In the genomic region with DNA sequence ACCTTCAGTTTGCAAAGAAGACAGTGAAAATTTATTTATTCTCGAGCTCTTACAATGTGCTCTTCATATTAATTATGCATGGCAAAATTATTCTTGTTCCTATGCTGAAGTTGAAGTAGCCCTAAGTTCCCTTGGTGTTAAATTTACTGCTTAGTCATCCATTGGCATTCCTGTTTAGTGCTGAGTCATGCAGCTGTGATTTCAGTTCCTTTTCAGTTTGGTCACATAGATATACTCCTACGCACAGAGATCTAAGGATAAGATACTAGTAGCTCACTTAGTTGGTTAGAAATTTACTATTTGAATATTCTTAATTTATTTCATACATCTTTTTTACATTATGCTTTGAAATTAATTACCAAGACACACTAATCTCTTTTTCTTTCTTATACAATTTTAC, we compare ENCODE assay signal across 20 mouse cellular contexts.
DNase-seq lines count a peak whose midpoint lies in the region; ATAC-seq and TF ChIP-seq lines count a peak whose summit lies in the region.
"Had no signal": no experiment of that assay in that cellular context is flagged by ENCODE, and none has a peak within 500 bp of the region (broad histone marks: within the 10 kb centered on the region; RNA-seq: fewer than 3 reads in every experiment).

No protein-coding gene starts in this region.

- TF ChIP-seq RAD21 in CH12.LX (IDR thresholded peaks at IDR 0.05; ENCODE audit: low read depth, low read length) = no peak

- dilution Hi-C loops in CH12.LX (cut with MboI; ENCODE audit: extremely low pct_ligation_motif_present, extremely low pct_unique_long_range_greater_than_20kb, low sequenced_read_pairs) = no loop called here

- peak in 2 of 3 experiments; percentile 33 to 43 for DNase-seq in liver, embryonic 14.5 days (ENCODE audit: low read depth in 3 of 3, low spot score in 3 of 3)
- DNase-seq in CH12.LX (ENCODE audit: extremely low read depth) = peak; percentile 64
- peak; percentile 34 for DNase-seq in R1 (ENCODE audit: low read depth, low spot score)
- DNase-seq in splenic B cell, adult 2 months (ENCODE audit: low read depth, low spot score) = peak; percentile 33
- no peak for DNase-seq in T-cell, adult 2 months (ENCODE audit: low spot score)
- no peak for DNase-seq in frontal cortex, postnatal 25 days (ENCODE audit: low spot score in 2 of 2)
- DNase-seq: adrenal gland, postnatal 10 days; cerebellum, adult 2 months; gastrocnemius, postnatal 14 days; lung, embryonic 14.5 days; midbrain, embryonic 14.5 days; right cerebral cortex, postnatal 4 days had no signal

- 56% methylated on average over 2 of the region's 2 CpGs for WGBS in liver, embryonic 14.5 days (ENCODE audit: insufficient replicate concordance)
- WGBS in liver, embryonic 12.5 days (ENCODE audit: insufficient replicate concordance) = 70% methylated on average over 2 of the region's 2 CpGs

- 0 out of 4 replicates have a peak, but pooled peaks cover 0 to 3% of the 10 kb centered on the region in 2 experiments for H3K4me1 ChIP-seq in liver, embryonic 14.5 days (replicated peaks; ENCODE audit: control insufficient read depth in 2 of 2, insufficient read depth in 2 of 2, low read length in 1 of 2)
- H3K4me1 ChIP-seq in liver, embryonic 12.5 days = peaks cover 9% of the 10 kb centered on the region
- H3K4me1 ChIP-seq in CH12.LX (ENCODE audit: control insufficient read depth in 1 of 2, insufficient read depth in 2 of 2) = peaks cover 5 to 41% of the 10 kb centered on the region in 2 experiments; a peak in 3 of 4 replicates
- H3K4me1 ChIP-seq: embryonic facial prominence, embryonic 10.5 days; kidney, embryonic 15.5 days had no signal

- no peak overlapping the region for H3K9ac ChIP-seq in liver, embryonic 14.5 days (replicated peaks)
- no peak overlapping the region for H3K9ac ChIP-seq in liver, embryonic 12.5 days
- H3K9ac ChIP-seq in CH12.LX (ENCODE audit: insufficient read depth, low read depth) = no peak overlapping the region
- H3K9ac ChIP-seq: forebrain, embryonic 15.5 days; kidney, embryonic 15.5 days; lung, embryonic 14.5 days; neural tube, embryonic 15.5 days had no signal

- H3K27me3 ChIP-seq in liver, embryonic 14.5 days (ENCODE audit: control insufficient read depth, insufficient read depth, low read length) = no peaks in the 10 kb centered on the region
- H3K27me3 ChIP-seq in liver, embryonic 12.5 days (replicated peaks) = no peaks in the 10 kb centered on the region
- no peaks in the 10 kb centered on the region for H3K27me3 ChIP-seq in CH12.LX (replicated peaks)
- no peaks in the 10 kb centered on the region for H3K27me3 ChIP-seq in splenic B cell, adult 2 months (ENCODE audit: control insufficient read depth, insufficient read depth, low read length, poor library complexity, severe bottlenecking)
- H3K27me3 ChIP-seq: forebrain, embryonic 15.5 days; kidney, embryonic 15.5 days; neural tube, embryonic 15.5 days had no signal

- no peak overlapping the region for H3K4me2 ChIP-seq in liver, embryonic 14.5 days (ENCODE audit: low read depth)
- H3K4me2 ChIP-seq in liver, embryonic 12.5 days = no peak overlapping the region
- peak overlapping the region; percentile 86; the same call in 1 of the 2 replicates for H3K4me2 ChIP-seq in CH12.LX (ENCODE audit: insufficient read depth, low read depth, poor library complexity, severe bottlenecking)
- H3K4me2 ChIP-seq: forebrain, embryonic 15.5 days; kidney, embryonic 15.5 days; lung, embryonic 14.5 days; neural tube, embryonic 15.5 days had no signal

- H3K4me3 ChIP-seq in liver, embryonic 14.5 days (ENCODE audit: insufficient read depth in 1 of 2, low read depth in 2 of 2, low read length in 2 of 2) = no peak overlapping the region
- H3K4me3 ChIP-seq in liver, embryonic 12.5 days = no peak overlapping the region
- no peak overlapping the region for H3K4me3 ChIP-seq in CH12.LX (replicated peaks in 1 of 3; ENCODE audit: low read depth in 2 of 3, low read length in 2 of 3, poor library complexity in 1 of 3)
- H3K4me3 ChIP-seq: embryonic facial prominence, embryonic 10.5 days; erythroblast, embryonic 14.5 days; forebrain, embryonic 15.5 days; kidney, embryonic 15.5 days; myocyte; neural tube, embryonic 15.5 days had no signal

- in situ Hi-C loops in CH12.LX (cut with MboI; ENCODE audit: low pct_ligation_motif_present, low pct_unique_long_range_greater_than_20kb, low sequenced_read_pairs) = no loop called here

- H3K36me3 ChIP-seq in liver, embryonic 14.5 days (replicated peaks; ENCODE audit: control insufficient read depth, insufficient read depth, low read depth) = peaks cover 23% of the 10 kb centered on the region
- peaks cover 71% of the 10 kb centered on the region for H3K36me3 ChIP-seq in liver, embryonic 12.5 days
- H3K36me3 ChIP-seq in CH12.LX (replicated peaks in 1 of 2; ENCODE audit: control insufficient read depth in 1 of 2, insufficient read depth in 1 of 2, low read length in 1 of 2) = peaks cover 33 to 57% of the 10 kb centered on the region in 2 experiments
- peaks cover 13% of the 10 kb centered on the region for H3K36me3 ChIP-seq in splenic B cell, adult 2 months (ENCODE audit: control insufficient read depth, insufficient read depth, low read length, poor library complexity, severe bottlenecking)
- H3K36me3 ChIP-seq: forebrain, embryonic 15.5 days had no signal

- ATAC-seq in liver, embryonic 14.5 days (ENCODE audit: insufficient read depth) = no peak
- ATAC-seq in liver, embryonic 12.5 days = no peak
- ATAC-seq: forebrain, embryonic 15.5 days; inflammation-experienced regulatory T-cells, adult 6 months had no signal

- no peak for TF ChIP-seq EP300 in liver, embryonic 14.5 days (IDR thresholded peaks at IDR 0.05; ENCODE audit: low read depth)
- TF ChIP-seq EP300 in CH12.LX (IDR thresholded peaks at IDR 0.05; ENCODE audit: low read length) = peak; percentile 67; the same call in 1 of the 2 replicates

- TF ChIP-seq CTCF in liver, embryonic 14.5 days (IDR thresholded peaks at IDR 0.05; ENCODE audit: low read depth) = no peak
- no peak for TF ChIP-seq CTCF in CH12.LX (conservative IDR thresholded peaks at IDR 0.05 in 1 of 2, IDR thresholded peaks at IDR 0.05 in 1 of 2; ENCODE audit: low read depth in 2 of 2, low read length in 2 of 2)

- TF ChIP-seq POLR2A in CH12.LX (IDR thresholded peaks at IDR 0.05; ENCODE audit: low read depth, low read length) = no peak

- peaks cover 22% of the 10 kb centered on the region for H3K79me2 ChIP-seq in CH12.LX (replicated peaks; ENCODE audit: control insufficient read depth, extremely low read depth, insufficient read depth, poor library complexity, severe bottlenecking)

- H3K27ac ChIP-seq in liver, embryonic 14.5 days = no peak overlapping the region
- no peak overlapping the region for H3K27ac ChIP-seq in liver, embryonic 12.5 days
- H3K27ac ChIP-seq in CH12.LX (ENCODE audit: insufficient read depth, low read depth) = peak overlapping the region; percentile 76; the same call in 1 of the 2 replicates
- H3K27ac ChIP-seq: embryonic facial prominence, embryonic 10.5 days; forebrain, embryonic 15.5 days; kidney, embryonic 15.5 days had no signal

- no peaks in the 10 kb centered on the region for H3K9me3 ChIP-seq in liver, embryonic 14.5 days (ENCODE audit: control insufficient read depth, low read length)
- H3K9me3 ChIP-seq in liver, embryonic 12.5 days (replicated peaks) = no peaks in the 10 kb centered on the region
- H3K9me3 ChIP-seq in CH12.LX (replicated peaks; ENCODE audit: low read length) = no peaks in the 10 kb centered on the region
- H3K9me3 ChIP-seq: embryonic facial prominence, embryonic 10.5 days; forebrain, embryonic 15.5 days; kidney, embryonic 15.5 days; neural tube, embryonic 15.5 days had no signal

TF ChIP-seq in CH12.LX, 34 proteins besides CTCF, POLR2A, EP300 and RAD21:
- TF ChIP-seq UBTF (IDR thresholded peaks at IDR 0.05; ENCODE audit: low read depth, low read length) = no peak
- no peak for TF ChIP-seq MEF2A (IDR thresholded peaks at IDR 0.05; ENCODE audit: borderline replicate concordance, low read depth, low read length)
- TF ChIP-seq ZNF384 (IDR thresholded peaks at IDR 0.05; ENCODE audit: low read depth, low read length) = no peak
- TF ChIP-seq JUN (IDR thresholded peaks at IDR 0.05; ENCODE audit: insufficient read depth, low read depth, low read length) = 0 out of 2 replicates have a peak, but pooled peaks have one; percentile 2
- no peak for TF ChIP-seq MYC (IDR thresholded peaks at IDR 0.05; ENCODE audit: low read depth, low read length)
- TF ChIP-seq ZC3H11A (IDR thresholded peaks at IDR 0.05; ENCODE audit: low read depth, low read length) = no peak
- TF ChIP-seq SIN3A (IDR thresholded peaks at IDR 0.05; ENCODE audit: low read length) = no peak; the same call in 1 of the 2 replicates
- TF ChIP-seq ETS1 (conservative IDR thresholded peaks at IDR 0.05; ENCODE audit: low read depth, low read length) = peak; percentile 42; the same call in 1 of the 2 replicates
- peak; percentile 99 for TF ChIP-seq MAFK (IDR thresholded peaks at IDR 0.05; ENCODE audit: insufficient replicate concordance, low read length)
- peak; percentile 65; the same call in 1 of the 2 replicates for TF ChIP-seq IRF4 (IDR thresholded peaks at IDR 0.05; ENCODE audit: low read depth, low read length)
- no peak for TF ChIP-seq HCFC1 (IDR thresholded peaks at IDR 0.05; ENCODE audit: low read depth, low read length)
TF ChIP-seq in CH12.LX: peak in this region for 4.

Comparison
In these comparisons a context has a peak if more than half of its experiments do, and no peak if none do; other contexts are left out.
1. DNase-seq: peak in liver, embryonic 14.5 days (2 of 3), CH12.LX (single experiment), R1 (single experiment) and splenic B cell, adult 2 months (single experiment); none in T-cell, adult 2 months (single experiment) and frontal cortex, postnatal 25 days (0 of 2).